Mouse (Mus musculus): Measurements from ENCODE around the gene Nfkbiz.
"Not testable (repeated sequence)": the region's sequence is repeated elsewhere in the genome, so short reads cannot be mapped to it uniquely, and the experiment has no call there.

Nfkbiz gene

GRCm38 (mm10) chr16:55838510-55839474 lies at the start of gene Nfkbiz:
Gene Nfkbiz, minus strand, starts transcription at chr16:55838899.
- peak; percentile 56 to 73 for DNase-seq (ENCODE audit: low spot score in 2 of 2)

- no peak for DNase-seq (ENCODE audit: low spot score in 2 of 2)
Measured at GRCm38 (mm10) chr16:55887814-55888583, 49.3 kb upstream of the Nfkbiz start.

- DNase-seq (ENCODE audit: low spot score in 2 of 2): no peak
Measured at GRCm38 (mm10) chr16:55884246-55884645, 45.5 kb upstream of the Nfkbiz start.

- no peak for DNase-seq (ENCODE audit: low spot score in 2 of 2)
Measured at GRCm38 (mm10) chr16:55876025-55876424, 37.3 kb upstream of the Nfkbiz start.

GRCm38 (mm10) chr16:55863832-55864231 lies 25.1 kb upstream of the Nfkbiz start:
- DNase-seq (ENCODE audit: low spot score in 2 of 2): no peak

- peak in 1 of 2 experiments; percentile 53 for DNase-seq (ENCODE audit: low spot score in 2 of 2)
Measured at GRCm38 (mm10) chr16:55863149-55863815, 24.6 kb upstream of the Nfkbiz start.

- DNase-seq (ENCODE audit: low spot score in 2 of 2): no peak
Measured at GRCm38 (mm10) chr16:55861104-55861503, 22.4 kb upstream of the Nfkbiz start.

- not testable (repeated sequence) for DNase-seq (ENCODE audit: low spot score in 2 of 2)
Measured at GRCm38 (mm10) chr16:55859421-55859820, 20.7 kb upstream of the Nfkbiz start.

GRCm38 (mm10) chr16:55858465-55858864 lies 19.8 kb upstream of the Nfkbiz start:
- DNase-seq (ENCODE audit: low spot score in 2 of 2): peak; percentile 51 to 61

- peak in 1 of 2 experiments; percentile 71 for DNase-seq (ENCODE audit: low spot score in 2 of 2)
Measured at GRCm38 (mm10) chr16:55852943-55853727, 14.4 kb upstream of the Nfkbiz start.

GRCm38 (mm10) chr16:55852515-55852914 lies 13.8 kb upstream of the Nfkbiz start:
- DNase-seq (ENCODE audit: low spot score in 2 of 2): no peak

GRCm38 (mm10) chr16:55850485-55850884 lies 11.8 kb upstream of the Nfkbiz start:
- DNase-seq (ENCODE audit: low spot score in 2 of 2): no peak

GRCm38 (mm10) chr16:55847679-55848078 lies 9.0 kb upstream of the Nfkbiz start:
- DNase-seq (ENCODE audit: low spot score in 2 of 2): no peak

- DNase-seq (ENCODE audit: low spot score in 2 of 2): no peak
Measured at GRCm38 (mm10) chr16:55844847-55845246, 6.1 kb upstream of the Nfkbiz start.

GRCm38 (mm10) chr16:55843919-55844318 lies 5.2 kb upstream of the Nfkbiz start:
- no peak for DNase-seq (ENCODE audit: low spot score in 2 of 2)

- DNase-seq (ENCODE audit: low spot score in 2 of 2): no peak
Measured at GRCm38 (mm10) chr16:55843134-55843533, 4.4 kb upstream of the Nfkbiz start.

GRCm38 (mm10) chr16:55841506-55841905 lies 2.8 kb upstream of the Nfkbiz start:
- no peak for DNase-seq (ENCODE audit: low spot score in 2 of 2)

GRCm38 (mm10) chr16:55838129-55838509 lies 580 bp downstream of the Nfkbiz start:
- no peak for DNase-seq (ENCODE audit: low spot score in 2 of 2)

GRCm38 (mm10) chr16:55837653-55838052 lies 1.0 kb downstream of the Nfkbiz start:
- not testable (repeated sequence) for DNase-seq (ENCODE audit: low spot score in 2 of 2)

GRCm38 (mm10) chr16:55837168-55837567 lies 1.5 kb downstream of the Nfkbiz start:
- DNase-seq (ENCODE audit: low spot score in 2 of 2): no peak

GRCm38 (mm10) chr16:55835798-55836197 lies 2.9 kb downstream of the Nfkbiz start:
- no peak for DNase-seq (ENCODE audit: low spot score in 2 of 2)

Measured in frontal cortex, postnatal 10 days (tissue).